Mouse (Mus musculus) mouse embryonic stem cell (cell line): ENCODE results near the gene Cldn16.

Experiments
- in situ Hi-C, 2 experiments: fragments of 300-500 bp; cut with MboI; formaldehyde crosslinking; loops; 1 replicate in 1 of 2; 3 replicates in 1 of 2; pipeline ENCODE4 v1.14.3; 2019 to 2020; ENCODE audit warnings: low sequenced_read_pairs in 2 of 2, low pct_unique_long_range_greater_than_20kb in 1 of 2, mixed read lengths in 1 of 2; ENCODE audit not compliant: unreplicated experiment in 1 of 2

Cldn16 gene

GRCm38 (mm10) chr16:26462835-26463234 lies at the start of gene Cldn16:
Gene Cldn16, plus strand, starts transcription at chr16:26463135.
- in situ Hi-C loops = no loop called here

DNA sequence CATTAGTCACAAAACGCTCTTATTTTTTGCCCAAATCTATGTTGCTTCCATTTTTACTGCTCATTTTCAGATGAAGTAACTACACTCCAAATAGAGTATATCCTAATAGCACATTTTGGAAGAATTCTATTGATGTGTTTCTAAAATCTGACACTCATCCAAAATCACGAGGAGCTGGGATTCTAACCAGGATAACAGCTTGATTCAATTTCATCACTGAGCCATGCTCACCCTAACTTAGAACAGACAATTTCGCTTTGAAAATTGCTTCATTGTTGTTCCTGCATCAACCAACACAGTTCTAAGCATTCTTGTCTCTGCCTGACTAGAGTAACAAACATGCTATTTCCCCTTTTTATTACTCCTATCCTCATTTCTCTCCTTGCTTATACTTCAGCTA lies 44.3 kb upstream of the Cldn16 start:
- in situ Hi-C loops = no loop called here

- in situ Hi-C loops = no loop called here
Measured at GRCm38 (mm10) chr16:26422078-26422477, 40.9 kb upstream of the Cldn16 start.

DNA sequence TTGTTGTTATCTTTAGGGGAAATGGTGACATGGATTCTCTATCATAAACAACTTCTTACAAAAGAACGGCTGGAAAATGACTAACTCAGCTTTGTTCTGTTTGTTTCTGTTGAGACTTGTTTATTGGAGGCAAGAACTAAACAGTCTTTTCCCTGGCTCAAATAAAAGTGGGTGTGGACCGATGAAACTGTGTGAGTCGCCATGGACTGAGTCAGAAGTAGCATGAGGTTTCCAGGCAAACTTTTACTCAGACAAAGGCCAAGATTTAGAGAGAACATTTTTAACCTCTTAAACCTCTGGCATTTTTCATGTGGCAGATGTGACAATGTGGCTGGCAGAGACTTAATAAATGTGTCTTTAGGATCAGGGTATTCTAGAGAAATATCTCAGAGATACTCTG lies 32.7 kb upstream of the Cldn16 start:
- in situ Hi-C loops = no loop called here

DNA sequence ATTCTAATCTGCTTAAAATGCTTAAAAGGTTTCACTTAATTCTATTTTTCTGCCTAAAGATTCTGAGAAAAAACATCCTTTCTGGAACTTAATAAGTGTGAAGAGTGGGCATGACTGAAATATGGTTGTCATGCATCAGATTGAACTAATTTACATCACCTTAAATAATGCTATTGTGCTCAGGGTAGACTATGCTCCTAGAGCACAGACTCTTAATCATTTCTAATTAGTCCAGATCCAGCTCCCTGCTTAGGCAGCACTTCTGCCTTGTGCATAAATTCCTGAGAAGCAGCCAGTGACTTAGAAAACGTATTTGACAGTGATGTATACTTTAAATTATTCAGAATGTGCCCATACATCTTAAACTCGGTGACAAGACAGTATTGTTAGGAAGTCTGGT lies 29.4 kb upstream of the Cldn16 start:
- in situ Hi-C loops = no loop called here

DNA sequence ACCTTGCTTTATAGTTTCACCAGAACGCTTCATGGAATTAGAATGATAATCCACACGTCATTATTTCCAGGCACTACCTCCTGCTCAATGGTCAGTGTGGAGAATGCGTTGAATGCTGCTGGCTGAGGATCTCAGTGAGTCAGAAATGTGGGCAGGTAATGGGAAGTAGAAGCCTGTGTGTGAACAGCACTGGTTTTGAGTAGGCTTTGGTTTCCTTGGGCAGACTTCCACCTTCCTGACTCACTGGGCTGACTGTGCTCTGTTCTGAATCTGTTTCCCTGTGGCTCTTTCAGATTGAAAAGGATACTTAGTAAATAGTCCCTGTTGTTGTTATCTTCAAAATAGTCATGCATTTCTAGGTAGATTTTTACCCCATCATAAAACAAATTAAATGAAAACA lies 22.9 kb upstream of the Cldn16 start:
- in situ Hi-C loops = no loop called here

DNA sequence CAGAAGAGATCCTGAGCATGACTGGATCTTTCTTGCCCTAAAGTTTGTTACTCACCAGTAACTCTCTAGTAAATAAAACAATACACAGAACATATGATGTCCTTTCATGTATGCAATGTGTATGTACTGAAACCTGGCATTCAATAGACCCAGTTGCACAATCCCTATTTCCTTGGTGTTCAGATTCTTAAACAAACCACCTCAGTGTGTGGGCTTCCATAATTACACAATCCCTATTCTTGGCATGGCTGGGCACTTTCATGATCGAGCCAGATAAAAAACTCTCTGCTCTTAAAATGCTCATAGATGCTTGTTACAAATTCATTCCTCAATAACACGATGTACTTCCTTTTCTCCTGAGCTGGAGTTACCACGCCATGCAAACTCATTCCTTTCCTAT lies 21.8 kb upstream of the Cldn16 start:
- in situ Hi-C loops = no loop called here

GRCm38 (mm10) chr16:26444843-26445242 lies 18.1 kb upstream of the Cldn16 start:
- in situ Hi-C loops = no loop called here

DNA sequence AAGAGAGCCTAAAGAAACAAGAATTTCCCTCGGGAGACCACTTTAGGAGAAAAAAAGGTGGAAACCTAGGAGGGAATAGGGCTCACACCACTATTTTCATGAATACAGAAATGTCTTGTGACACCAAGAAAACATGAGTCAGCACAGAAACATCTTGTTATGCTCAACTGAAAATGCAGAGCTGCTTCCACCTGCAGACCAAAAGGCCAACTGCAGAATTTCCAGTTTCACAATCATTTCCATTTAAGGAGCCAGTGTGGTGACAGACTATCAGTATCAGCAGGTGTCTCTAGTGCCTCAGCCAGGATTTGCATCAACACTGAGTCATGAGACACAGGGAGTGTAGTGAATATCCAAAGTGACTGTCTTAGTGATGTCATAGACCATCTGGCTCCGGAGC lies 15.3 kb upstream of the Cldn16 start:
- in situ Hi-C loops = no loop called here

GRCm38 (mm10) chr16:26454163-26454562 lies 8.8 kb upstream of the Cldn16 start:
- in situ Hi-C loops = no loop called here

DNA sequence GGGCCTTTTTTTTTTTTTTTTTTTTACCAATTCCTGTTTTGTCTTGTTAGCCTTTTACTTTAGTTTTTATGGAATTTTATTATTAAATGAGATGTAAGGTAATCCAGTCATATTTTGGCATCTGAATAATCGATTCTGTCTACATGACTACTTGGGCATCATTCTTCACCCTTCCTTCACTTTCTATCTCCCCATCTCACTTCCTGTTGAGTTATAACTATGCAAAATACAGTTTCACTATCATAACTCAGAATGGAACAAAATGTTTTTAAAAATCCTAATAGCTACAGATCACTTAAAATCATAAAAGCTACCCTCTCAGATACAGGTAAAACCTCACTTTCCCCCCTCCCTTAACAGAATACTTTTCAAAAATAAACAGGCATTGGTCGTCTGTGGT lies 6.8 kb upstream of the Cldn16 start:
- in situ Hi-C loops = no loop called here

DNA sequence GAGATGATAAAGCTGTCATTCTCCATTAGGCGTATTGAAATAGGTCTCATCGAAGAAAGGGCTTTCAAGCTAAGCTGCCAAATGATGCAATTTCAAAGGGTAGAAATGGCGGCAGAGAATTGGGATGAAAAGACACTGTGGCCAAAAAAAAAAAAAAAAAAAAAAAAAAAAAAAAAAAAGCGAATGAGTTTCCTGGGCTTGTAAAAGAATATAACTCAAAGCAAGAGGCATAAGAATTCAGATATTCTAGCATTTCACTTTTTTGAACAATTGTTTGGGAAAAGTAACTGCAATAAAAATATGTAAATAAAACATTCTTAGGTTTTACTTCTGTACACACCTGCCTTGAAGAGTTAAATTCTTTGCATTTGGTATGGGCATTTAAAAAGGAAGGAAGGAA lies 3.6 kb downstream of the Cldn16 start:
- in situ Hi-C loops = no loop called here

GRCm38 (mm10) chr16:26471254-26471653 lies 8.3 kb downstream of the Cldn16 start:
- in situ Hi-C loops = no loop called here

DNA sequence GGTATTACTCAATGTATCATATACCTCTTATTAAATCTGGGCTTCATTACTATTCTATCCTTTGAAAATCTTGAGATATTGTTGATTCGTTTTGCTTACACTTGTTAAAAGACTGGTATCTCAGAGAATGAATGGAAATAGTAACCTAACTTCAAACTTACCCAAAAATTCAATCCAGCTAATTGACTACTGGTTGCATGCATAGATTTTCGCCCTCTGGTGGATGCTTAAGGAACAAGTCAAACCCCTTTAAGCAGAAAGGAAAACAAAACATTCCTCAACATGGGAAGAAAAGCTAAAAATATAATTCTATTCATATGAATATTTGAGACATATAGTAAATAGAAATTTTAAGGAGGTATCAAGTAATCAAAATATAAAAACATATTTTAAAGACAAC lies 32.8 kb downstream of the Cldn16 start:
- in situ Hi-C loops = no loop called here

DNA sequence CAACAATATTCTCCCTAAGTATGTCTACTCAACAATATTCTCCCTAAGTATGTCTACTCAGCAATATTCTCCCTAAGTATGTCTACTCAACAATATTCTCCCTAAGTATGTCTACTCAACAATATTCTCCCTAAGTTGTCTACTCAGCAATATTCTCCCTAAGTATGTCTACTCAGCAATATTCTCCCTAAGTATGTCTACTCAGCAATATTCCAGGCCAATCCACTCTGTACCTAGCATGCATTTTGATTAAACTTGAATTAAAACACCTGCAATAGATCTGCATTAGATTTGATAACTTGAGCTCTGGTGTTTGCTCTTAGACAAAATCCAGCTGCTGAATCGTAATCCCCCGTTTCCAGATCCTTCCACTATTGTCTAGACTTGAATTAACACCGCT lies 36.8 kb downstream of the Cldn16 start:
- in situ Hi-C loops = loop anchor here (25.0 kb wide), 1 partner anchor 262 kb away; no protein-coding TSS in a partner anchor

- in situ Hi-C loops = loop anchor here (25.0 kb wide), 1 partner anchor 263 kb away; no protein-coding TSS in a partner anchor
Measured at GRCm38 (mm10) chr16:26500738-26501137, 37.8 kb downstream of the Cldn16 start.

GRCm38 (mm10) chr16:26504961-26505360 lies 42.0 kb downstream of the Cldn16 start:
- in situ Hi-C loops = loop anchor here (25.0 kb wide), 1 partner anchor 268 kb away; no protein-coding TSS in a partner anchor

DNA sequence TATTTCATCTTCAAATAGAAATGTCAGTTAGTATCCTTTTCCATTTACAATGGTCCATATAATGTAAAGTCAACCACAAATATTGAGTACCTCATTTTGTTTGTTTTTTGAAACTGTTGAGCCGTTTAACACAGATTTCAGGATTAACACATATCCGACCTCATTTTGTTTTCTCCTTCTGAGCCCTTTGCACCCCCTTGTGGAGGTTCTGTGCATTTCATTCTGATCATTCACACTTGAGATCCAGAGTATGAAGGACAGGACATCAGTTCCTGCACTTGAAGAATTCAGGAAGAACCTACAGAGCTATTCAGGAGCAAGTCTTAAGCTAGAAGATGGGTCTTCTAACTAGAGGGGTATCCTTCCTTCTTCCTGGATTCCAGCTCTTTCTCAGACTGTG lies 56.7 kb downstream of the Cldn16 start:
- in situ Hi-C loops = loop anchor here (25.0 kb wide), 1 partner anchor 282 kb away; no protein-coding TSS in a partner anchor

DNA sequence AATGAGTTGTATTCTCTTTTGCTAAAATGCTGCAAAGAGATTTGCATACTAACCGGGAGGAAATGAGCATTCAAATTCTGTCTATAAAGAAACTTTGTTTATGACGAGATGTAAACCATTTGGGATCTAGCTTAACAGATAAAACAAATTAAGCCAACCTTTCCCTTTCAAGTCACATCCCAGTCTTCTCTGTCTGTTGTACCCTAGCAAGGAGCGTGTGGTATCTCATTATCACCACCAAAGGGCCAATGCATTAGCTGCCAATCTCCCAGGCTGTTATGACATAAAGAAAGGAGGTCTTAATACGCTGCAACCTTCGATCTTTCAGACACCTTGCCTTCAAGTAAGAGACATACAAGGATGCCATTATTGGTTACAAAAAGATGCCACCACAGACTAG lies 62.9 kb downstream of the Cldn16 start:
- in situ Hi-C loops = no loop called here

- in situ Hi-C loops = no loop called here
Measured at GRCm38 (mm10) chr16:26526669-26527068, 63.7 kb downstream of the Cldn16 start, which contains the start of gene Tmem207. Gene Tmem207, minus strand, starts transcription at chr16:26526769.
